Mouse (Mus musculus) layer of hippocampus, adult 9-10 months (tissue): ENCODE measurements around the gene Snapc4.

Experiments used
- DNase-seq: peaks from one replicate; pipeline ENCODE4 v3.0.0; 2022; ENCODE audit warnings: low spot score

Snapc4 gene

GRCm38 (mm10) chr2:26372396-26372795 lies 8.1 kb downstream of the Snapc4 start:
- DNase-seq = no peak

- no peak for DNase-seq
These were observed 11.9 kb downstream of the Snapc4 start for GRCm38 (mm10) chr2:26368572-26368971.

- no peak for DNase-seq
These were observed 12.5 kb downstream of the Snapc4 start for GRCm38 (mm10) chr2:26367911-26368310.

GRCm38 (mm10) chr2:26364738-26365465 lies 15.6 kb downstream of the Snapc4 start:
- no peak for DNase-seq

- DNase-seq = no peak
These were observed 17.0 kb downstream of the Snapc4 start for GRCm38 (mm10) chr2:26363481-26363880.

- no peak for DNase-seq
These were observed 17.5 kb downstream of the Snapc4 start for GRCm38 (mm10) chr2:26362991-26363390.

GRCm38 (mm10) chr2:26360772-26361171 lies 19.7 kb downstream of the Snapc4 start, which contains the start of gene Card9:
Gene Card9, minus strand, starts transcription at chr2:26360918.
- DNase-seq = no peak

GRCm38 (mm10) chr2:26359983-26360382 lies 20.5 kb downstream of the Snapc4 start:
- no peak for DNase-seq

- no peak for DNase-seq
These were observed 21.7 kb downstream of the Snapc4 start for GRCm38 (mm10) chr2:26358667-26359320.

GRCm38 (mm10) chr2:26357484-26357883 lies 23.0 kb downstream of the Snapc4 start:
- no peak for DNase-seq

GRCm38 (mm10) chr2:26356678-26357077 lies 23.8 kb downstream of the Snapc4 start:
- DNase-seq = no peak

GRCm38 (mm10) chr2:26356231-26356630 lies 24.2 kb downstream of the Snapc4 start:
- no peak for DNase-seq

- no peak for DNase-seq
These were observed 26.1 kb downstream of the Snapc4 start for GRCm38 (mm10) chr2:26354401-26354800.

- DNase-seq = no peak
These were observed 27.1 kb downstream of the Snapc4 start for GRCm38 (mm10) chr2:26353066-26353980.

GRCm38 (mm10) chr2:26352291-26352910 lies 28.1 kb downstream of the Snapc4 start:
- DNase-seq = no peak

- DNase-seq = peak; percentile 80
These were observed 28.8 kb downstream of the Snapc4 start, which contains the start of gene Dnlz for GRCm38 (mm10) chr2:26351358-26352290. Gene Dnlz, minus strand, starts transcription at chr2:26352110.

- no peak for DNase-seq
These were observed 32.2 kb downstream of the Snapc4 start for GRCm38 (mm10) chr2:26348241-26348640.

GRCm38 (mm10) chr2:26342609-26343490 lies 37.6 kb downstream of the Snapc4 start:
- no peak for DNase-seq

- DNase-seq = no peak
These were observed 38.4 kb downstream of the Snapc4 start for GRCm38 (mm10) chr2:26342044-26342443.

- DNase-seq = no peak
These were observed 38.9 kb downstream of the Snapc4 start for GRCm38 (mm10) chr2:26341510-26341981.
